Mouse (Mus musculus): ENCODE measurements around the gene Olfr223. TPM values are rescaled to one million over a fixed set of nuclear protein-coding genes. Genes with fewer than 3 reads are reported as not detected.
"Not testable (repeated sequence)": the region's sequence is repeated elsewhere in the genome, so short reads cannot be mapped to it uniquely, and the experiment has no call there.

The Olfr223 gene
- polyA plus RNA-seq, 1 experiment from 2014 or later, result not detected

- no peaks in the 10 kb centered on the region for H3K27me3 ChIP-seq
- no peaks in the 10 kb centered on the region for H3K36me3 ChIP-seq
- H3K4me3 ChIP-seq, result no peak overlapping the region
- ATAC-seq (ENCODE audit: low FRiP score), result no peak
- 87% methylated on average over 7 of the region's 7 CpGs for WGBS
- H3K9ac ChIP-seq, result no peak overlapping the region
- no peaks in the 10 kb centered on the region for H3K4me1 ChIP-seq (replicated peaks)
- no peak overlapping the region for H3K27ac ChIP-seq
- H3K9me3 ChIP-seq, result no peaks in the 10 kb centered on the region
- no peak overlapping the region for H3K4me2 ChIP-seq
These were observed 33.1 kb upstream of the Olfr223 start for GRCm38 (mm10) chr11:59626192-59626591.

- Histone ChIP-seq H3K9me3 (no peaks in the 10 kb centered on the region), H3K27me3 (no peaks in the 10 kb centered on the region), H3K4me1 (replicated peaks) (no peaks in the 10 kb centered on the region), H3K27ac (no peak overlapping the region), H3K36me3 (no peaks in the 10 kb centered on the region), H3K4me3 (no peak overlapping the region), H3K4me2 (no peak overlapping the region), H3K9ac (no peak overlapping the region)
- 0 out of 2 replicates have a peak, but pooled peaks have one; percentile 59 for ATAC-seq (ENCODE audit: low FRiP score)
- WGBS, result 41% methylated on average over 6 of the region's 6 CpGs
These were observed 31.0 kb upstream of the Olfr223 start for GRCm38 (mm10) chr11:59624017-59624630.

GRCm38 (mm10) chr11:59622214-59622613 is 29.1 kb upstream of the Olfr223 start:
- no peaks in the 10 kb centered on the region for H3K27me3 ChIP-seq
- 86% methylated on average over 3 of the region's 3 CpGs for WGBS
- H3K4me3 ChIP-seq, result no peak overlapping the region
- H3K4me2 ChIP-seq, result no peak overlapping the region
- no peaks in the 10 kb centered on the region for H3K9me3 ChIP-seq
- H3K4me1 ChIP-seq (replicated peaks), result no peaks in the 10 kb centered on the region
- H3K9ac ChIP-seq, result no peak overlapping the region
- no peak for ATAC-seq (ENCODE audit: low FRiP score)
- no peaks in the 10 kb centered on the region for H3K36me3 ChIP-seq
- no peak overlapping the region for H3K27ac ChIP-seq

GRCm38 (mm10) chr11:59616986-59617385 is 23.9 kb upstream of the Olfr223 start:
- H3K4me2 ChIP-seq; H3K4me1 ChIP-seq (replicated peaks); H3K9ac ChIP-seq; ATAC-seq (ENCODE audit: low FRiP score); H3K9me3 ChIP-seq; H3K27ac ChIP-seq; H3K4me3 ChIP-seq; H3K36me3 ChIP-seq; H3K27me3 ChIP-seq: not testable (repeated sequence)
- 97% methylated on average over 2 of the region's 2 CpGs for WGBS

GRCm38 (mm10) chr11:59614120-59614519 is 21.0 kb upstream of the Olfr223 start:
- Histone ChIP-seq H3K36me3 (no peaks in the 10 kb centered on the region), H3K9me3 (no peaks in the 10 kb centered on the region), H3K9ac (no peak overlapping the region), H3K4me2 (no peak overlapping the region), H3K4me1 (replicated peaks) (no peaks in the 10 kb centered on the region), H3K27me3 (no peaks in the 10 kb centered on the region), H3K4me3 (no peak overlapping the region), H3K27ac (no peak overlapping the region)
- WGBS, result 55% methylated on average over 4 of the region's 4 CpGs
- no peak for ATAC-seq (ENCODE audit: low FRiP score)

- Histone ChIP-seq H3K36me3 (no peaks in the 10 kb centered on the region), H3K27me3 (no peaks in the 10 kb centered on the region), H3K4me2 (no peak overlapping the region), H3K4me1 (replicated peaks) (no peaks in the 10 kb centered on the region), H3K27ac (no peak overlapping the region), H3K9ac (no peak overlapping the region), H3K9me3 (no peaks in the 10 kb centered on the region), H3K4me3 (no peak overlapping the region)
- 88% methylated on average over 5 of the region's 5 CpGs for WGBS
- no peak for ATAC-seq (ENCODE audit: low FRiP score)
These were observed 18.6 kb upstream of the Olfr223 start for GRCm38 (mm10) chr11:59611646-59612045.

GRCm38 (mm10) chr11:59602287-59602686 is 9.2 kb upstream of the Olfr223 start:
- Histone ChIP-seq H3K27me3 (no peaks in the 10 kb centered on the region), H3K36me3 (no peaks in the 10 kb centered on the region), H3K9me3 (no peaks in the 10 kb centered on the region), H3K4me1 (replicated peaks) (no peaks in the 10 kb centered on the region), H3K27ac (no peak overlapping the region), H3K9ac (no peak overlapping the region), H3K4me2 (no peak overlapping the region), H3K4me3 (no peak overlapping the region)
- ATAC-seq (ENCODE audit: low FRiP score), result no peak
- 69% methylated on average over 1 of the region's 1 CpGs for WGBS

- H3K27ac ChIP-seq, result no peak overlapping the region
- ATAC-seq (ENCODE audit: low FRiP score), result no peak
- no peak overlapping the region for H3K4me2 ChIP-seq
- whole genome bisulfite sequencing, result 92% methylated on average over 3 of the region's 3 CpGs
- H3K4me3 ChIP-seq, result no peak overlapping the region
- H3K9me3 ChIP-seq, result no peaks in the 10 kb centered on the region
- H3K4me1 ChIP-seq (replicated peaks), result no peaks in the 10 kb centered on the region
- H3K27me3 ChIP-seq, result no peaks in the 10 kb centered on the region
- no peak overlapping the region for H3K9ac ChIP-seq
- no peaks in the 10 kb centered on the region for H3K36me3 ChIP-seq
These were observed 7.8 kb upstream of the Olfr223 start for GRCm38 (mm10) chr11:59600872-59601271.

GRCm38 (mm10) chr11:59599211-59599610 is 6.1 kb upstream of the Olfr223 start:
- no peak overlapping the region for H3K4me2 ChIP-seq
- H3K27me3 ChIP-seq, result no peaks in the 10 kb centered on the region
- H3K36me3 ChIP-seq, result no peaks in the 10 kb centered on the region
- H3K9me3 ChIP-seq, result no peaks in the 10 kb centered on the region
- H3K4me1 ChIP-seq (replicated peaks), result no peaks in the 10 kb centered on the region
- H3K9ac ChIP-seq, result no peak overlapping the region
- WGBS, result 77% methylated on average over 7 of the region's 7 CpGs
- H3K27ac ChIP-seq, result no peak overlapping the region
- ATAC-seq (ENCODE audit: low FRiP score), result no peak
- H3K4me3 ChIP-seq, result no peak overlapping the region

- no peak for ATAC-seq (ENCODE audit: low FRiP score)
- WGBS, result 85% methylated on average over 8 of the region's 8 CpGs
- Histone ChIP-seq H3K9ac (no peak overlapping the region), H3K9me3 (no peaks in the 10 kb centered on the region), H3K27me3 (no peaks in the 10 kb centered on the region), H3K4me3 (no peak overlapping the region), H3K36me3 (no peaks in the 10 kb centered on the region), H3K27ac (no peak overlapping the region), H3K4me2 (no peak overlapping the region), H3K4me1 (replicated peaks) (no peaks in the 10 kb centered on the region)
These were observed 3.9 kb upstream of the Olfr223 start for GRCm38 (mm10) chr11:59596950-59597349.

- ATAC-seq (ENCODE audit: low FRiP score), result no peak
- Histone ChIP-seq H3K36me3 (no peaks in the 10 kb centered on the region), H3K4me1 (replicated peaks) (no peaks in the 10 kb centered on the region), H3K9me3 (no peaks in the 10 kb centered on the region), H3K4me2 (no peak overlapping the region), H3K9ac (no peak overlapping the region), H3K4me3 (no peak overlapping the region), H3K27me3 (no peaks in the 10 kb centered on the region), H3K27ac (no peak overlapping the region)
- 54% methylated on average over 4 of the region's 4 CpGs for WGBS
These were observed 3.0 kb upstream of the Olfr223 start for GRCm38 (mm10) chr11:59596091-59596490.

- Histone ChIP-seq H3K27me3 (no peaks in the 10 kb centered on the region), H3K36me3 (no peaks in the 10 kb centered on the region), H3K9me3 (no peaks in the 10 kb centered on the region), H3K4me2 (no peak overlapping the region), H3K9ac (no peak overlapping the region), H3K4me3 (no peak overlapping the region), H3K4me1 (replicated peaks) (no peaks in the 10 kb centered on the region), H3K27ac (no peak overlapping the region)
- ATAC-seq (ENCODE audit: low FRiP score), result no peak
- WGBS, result 84% methylated on average over 8 of the region's 8 CpGs
These were observed 3.6 kb downstream of the Olfr223 start for GRCm38 (mm10) chr11:59589496-59589895.

GRCm38 (mm10) chr11:59584539-59584938 is 8.6 kb downstream of the Olfr223 start:
- 40% methylated on average over 6 of the region's 6 CpGs for WGBS
- no peak overlapping the region for H3K27ac ChIP-seq
- H3K9ac ChIP-seq, result no peak overlapping the region
- H3K4me3 ChIP-seq, result no peak overlapping the region
- no peaks in the 10 kb centered on the region for H3K36me3 ChIP-seq
- no peak overlapping the region for H3K4me2 ChIP-seq
- no peak for ATAC-seq (ENCODE audit: low FRiP score)
- H3K9me3 ChIP-seq, result no peaks in the 10 kb centered on the region
- no peaks in the 10 kb centered on the region for H3K4me1 ChIP-seq (replicated peaks)
- no peaks in the 10 kb centered on the region for H3K27me3 ChIP-seq

Measured in hindbrain, embryonic 13.5 days (tissue).